Mouse (Mus musculus): ENCODE results near the gene Upk3bl.

DNA sequence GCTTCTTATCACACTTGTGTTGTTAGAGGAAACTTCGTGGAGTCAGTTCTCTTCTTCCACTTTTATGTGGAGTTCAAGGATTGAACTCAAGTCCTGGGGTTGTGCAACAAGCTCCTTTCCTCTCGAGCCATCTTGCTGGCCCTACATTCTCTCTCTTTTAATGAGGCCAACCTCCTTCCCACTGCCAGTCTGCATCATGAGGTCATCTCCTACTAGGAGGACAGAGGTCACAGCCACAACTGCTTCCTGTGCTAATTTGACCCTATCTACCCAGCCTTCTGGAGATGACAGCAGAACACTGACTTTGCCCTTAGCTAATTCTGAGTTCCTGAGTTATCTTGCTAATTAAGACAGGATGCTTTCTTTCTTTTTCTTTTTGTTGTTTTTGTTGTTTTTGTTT, 54.2 kb downstream of the Upk3bl start:
- TF ChIP-seq MAX (IDR thresholded peaks at IDR 0.05) (no peak), CTCF (IDR thresholded peaks at IDR 0.05; ENCODE audit: control insufficient read depth, insufficient read depth, insufficient read length) (no peak), CEBPB (IDR thresholded peaks at IDR 0.05; ENCODE audit: low read depth) (peak; percentile 73), FOSL1 (IDR thresholded peaks at IDR 0.05; ENCODE audit: insufficient read depth, low read length, poor library complexity, severe bottlenecking) (no peak)

All from C2C12 (cell line).